Mouse (Mus musculus) ES-E14 (cell line): ENCODE results near the gene Map4k5.

Source experiments
- CHD2 ChIP-seq: IDR thresholded peaks from 2 replicates; pipeline ENCODE4 v1.6.1; 2014; ENCODE audit warnings: mild to moderate bottlenecking, low read depth, low read length, inconsistent platforms
- ZNF384 ChIP-seq: IDR thresholded peaks from 2 replicates; pipeline ENCODE4 v1.6.1; 2012; ENCODE audit warnings: low read depth, low read length, inconsistent platforms

GRCm38 (mm10) chr12:69805148-69805547, 87.9 kb downstream of the Map4k5 start:
- no peak for TF ChIP-seq CHD2
- TF ChIP-seq ZNF384 = no peak
